Mouse (Mus musculus): ENCODE measurements around the gene Ednra.
A peak's percentile ranks its signal among the peaks of the same experiment; 100 is the strongest.

Gene Ednra

GRCm38 (mm10) chr8:77724046-77724930 lies at the start of gene Ednra:
Gene Ednra, minus strand, starts transcription at chr8:77724464.
- DNase-seq (ENCODE audit: low read depth): no peak

- DNase-seq (ENCODE audit: low read depth): no peak
Observed at GRCm38 (mm10) chr8:77773831-77774230, 49.6 kb upstream of the Ednra start.

GRCm38 (mm10) chr8:77773256-77773655 lies 49.0 kb upstream of the Ednra start:
- DNase-seq (ENCODE audit: low read depth): peak; percentile 23

- DNase-seq (ENCODE audit: low read depth): peak; percentile 32
Observed at GRCm38 (mm10) chr8:77772210-77772886, 48.1 kb upstream of the Ednra start.

- DNase-seq (ENCODE audit: low read depth): peak; percentile 13
Observed at GRCm38 (mm10) chr8:77770966-77771365, 46.7 kb upstream of the Ednra start.

GRCm38 (mm10) chr8:77768916-77769315 lies 44.7 kb upstream of the Ednra start:
- no peak for DNase-seq (ENCODE audit: low read depth)

- DNase-seq (ENCODE audit: low read depth): no peak
Observed at GRCm38 (mm10) chr8:77764253-77764652, 40.0 kb upstream of the Ednra start.

- peak; percentile 8 for DNase-seq (ENCODE audit: low read depth)
Observed at GRCm38 (mm10) chr8:77762967-77763366, 38.7 kb upstream of the Ednra start.

- no peak for DNase-seq (ENCODE audit: low read depth)
Observed at GRCm38 (mm10) chr8:77755441-77755840, 31.2 kb upstream of the Ednra start.

- DNase-seq (ENCODE audit: low read depth): no peak
Observed at GRCm38 (mm10) chr8:77753796-77754195, 29.5 kb upstream of the Ednra start.

- DNase-seq (ENCODE audit: low read depth): no peak
Observed at GRCm38 (mm10) chr8:77752041-77752440, 27.8 kb upstream of the Ednra start.

GRCm38 (mm10) chr8:77750407-77750806 lies 26.1 kb upstream of the Ednra start:
- DNase-seq (ENCODE audit: low read depth): no peak

- no peak for DNase-seq (ENCODE audit: low read depth)
Observed at GRCm38 (mm10) chr8:77744476-77744875, 20.2 kb upstream of the Ednra start.

GRCm38 (mm10) chr8:77742395-77742794 lies 18.1 kb upstream of the Ednra start:
- no peak for DNase-seq (ENCODE audit: low read depth)

GRCm38 (mm10) chr8:77741050-77741777 lies 16.9 kb upstream of the Ednra start:
- DNase-seq (ENCODE audit: low read depth): no peak

- no peak for DNase-seq (ENCODE audit: low read depth)
Observed at GRCm38 (mm10) chr8:77738419-77738818, 14.2 kb upstream of the Ednra start.

- DNase-seq (ENCODE audit: low read depth): peak; percentile 44
Observed at GRCm38 (mm10) chr8:77737327-77737726, 13.1 kb upstream of the Ednra start.

- no peak for DNase-seq (ENCODE audit: low read depth)
Observed at GRCm38 (mm10) chr8:77733792-77734191, 9.5 kb upstream of the Ednra start.

GRCm38 (mm10) chr8:77732964-77733363 lies 8.7 kb upstream of the Ednra start:
- no peak for DNase-seq (ENCODE audit: low read depth)

GRCm38 (mm10) chr8:77725406-77725805 lies 1.1 kb upstream of the Ednra start:
- DNase-seq (ENCODE audit: low read depth): no peak

- DNase-seq (ENCODE audit: low read depth): no peak
Observed at GRCm38 (mm10) chr8:77723534-77724045, 674 bp downstream of the Ednra start.

GRCm38 (mm10) chr8:77723018-77723417 lies 1.2 kb downstream of the Ednra start:
- DNase-seq (ENCODE audit: low read depth): no peak
